Mouse (Mus musculus) midbrain, embryonic 11.5 days (tissue): Measurements from ENCODE around the gene Astn1. TPM values are rescaled to one million over a fixed set of nuclear protein-coding genes. Genes with fewer than 3 reads are reported as not detected.

ENCODE experiments used
- ATAC-seq: fragments of 200-750 bp; cut with Nextera tagmentation; 2 replicates; pipeline ENCODE4 v1.8.0; 2017; ENCODE audit warnings: moderate TSS enrichment, moderate library complexity; ENCODE audit not compliant: low FRiP score
- DNase-seq: peaks from one replicate; pipeline ENCODE4 v3.0.0; 2015; ENCODE audit warnings: low spot score; ENCODE audit errors: missing footprints
- H3K27ac ChIP-seq: fragments of 300-500 bp; sonication (generic); 2 replicates; pipeline ENCODE4 v1.5.1; 2014; ENCODE audit warnings: low read depth, low read length
- H3K27me3 ChIP-seq: fragments of 300-500 bp; sonication (generic); 2 replicates; pipeline ENCODE4 v1.6.1; 2014; ENCODE audit warnings: mild to moderate bottlenecking, low read length, moderate library complexity, mixed read lengths; ENCODE audit not compliant: control insufficient read depth, insufficient read depth
- H3K36me3 ChIP-seq: fragments of 300-500 bp; sonication (generic); 2 replicates; pipeline ENCODE4 v1.6.1; 2014; ENCODE audit warnings: mild to moderate bottlenecking, low read length, moderate library complexity, mixed read lengths; ENCODE audit not compliant: control insufficient read depth, insufficient read depth
- H3K4me1 ChIP-seq: fragments of 300-500 bp; sonication (generic); 2 replicates; pipeline ENCODE4 v1.6.1; 2014; ENCODE audit warnings: low read length; ENCODE audit not compliant: control insufficient read depth, insufficient read depth
- H3K4me2 ChIP-seq: fragments of 300-500 bp; sonication (generic); 2 replicates; pipeline ENCODE4 v1.6.1; 2014; ENCODE audit warnings: mild to moderate bottlenecking, moderate library complexity
- H3K4me3 ChIP-seq: fragments of 300-500 bp; sonication (generic); 2 replicates; pipeline ENCODE4 v1.5.1; 2014; ENCODE audit warnings: low read depth, low read length
- H3K9ac ChIP-seq: fragments of 300-500 bp; sonication (generic); 2 replicates; pipeline ENCODE4 v1.6.1; 2014; ENCODE audit warnings: low read length
- H3K9me3 ChIP-seq: fragments of 300-500 bp; sonication (generic); 2 replicates; pipeline ENCODE4 v1.6.1; 2016; ENCODE audit warnings: low read length; ENCODE audit not compliant: control insufficient read depth
- WGBS: fragments of 180-500 bp; shearing (Covaris S2); extraction: QIAGEN DNeasy Blood & Tissue Kit; methylation state at CpG from one replicate; pipeline ENCODE4 v1.1.7; 2014; 5-methylcytosine and 5-hydroxymethylcytosine counted together
- polyA plus RNA-seq: library from polyadenylated mRNA; unstranded; fragments of >200 nt; fragmentation: Nextera tagmentation; extraction: Ambion mirVana; gene quantifications from 2 replicates; pipeline ENCODE4 v1.2.1, GENCODE M21; 2014

The Astn1 gene
- polyA plus RNA-seq, 1 experiment from 2014 or later: 20.1 TPM

GRCm38 (mm10) chr1:158633441-158633840 lies 271.4 kb downstream of the Astn1 start:
- H3K9me3 ChIP-seq: no peaks in the 10 kb centered on the region
- 87% methylated on average over 2 of the region's 2 CpGs for WGBS
- ATAC-seq: no peak

GRCm38 (mm10) chr1:158641306-158641705 lies 279.2 kb downstream of the Astn1 start:
- H3K4me3 ChIP-seq: no peak overlapping the region
- DNase-seq (no peak), ATAC-seq (no peak)
- H3K4me1 ChIP-seq: no peaks in the 10 kb centered on the region
- H3K27ac ChIP-seq: no peak overlapping the region
- no peaks in the 10 kb centered on the region for H3K27me3 ChIP-seq
- no peak overlapping the region for H3K9ac ChIP-seq
- no peaks in the 10 kb centered on the region for H3K36me3 ChIP-seq
- 83% methylated on average over 2 of the region's 2 CpGs for WGBS
- H3K9me3 ChIP-seq: no peaks in the 10 kb centered on the region
- H3K4me2 ChIP-seq: no peak overlapping the region

More at GRCm38 (mm10) chr1:158633441-158633840, 271.4 kb downstream of the Astn1 start:
- H3K36me3 ChIP-seq: no peaks in the 10 kb centered on the region
- no peak for DNase-seq
- no peaks in the 10 kb centered on the region for H3K4me1 ChIP-seq
- no peak overlapping the region for H3K27ac ChIP-seq
- no peaks in the 10 kb centered on the region for H3K27me3 ChIP-seq
- H3K4me3 ChIP-seq: no peak overlapping the region
- H3K9ac ChIP-seq: no peak overlapping the region
- H3K4me2 ChIP-seq: no peak overlapping the region

- no peaks in the 10 kb centered on the region for H3K36me3 ChIP-seq
- ATAC-seq (no peak), DNase-seq (no peak)
- no peak overlapping the region for H3K9ac ChIP-seq
- no peak overlapping the region for H3K27ac ChIP-seq
- no peak overlapping the region for H3K4me2 ChIP-seq
- H3K4me3 ChIP-seq: no peak overlapping the region
- H3K9me3 ChIP-seq: no peaks in the 10 kb centered on the region
- no peaks in the 10 kb centered on the region for H3K27me3 ChIP-seq
- H3K4me1 ChIP-seq: no peaks in the 10 kb centered on the region
These were observed 280.2 kb downstream of the Astn1 start for GRCm38 (mm10) chr1:158642247-158642646.

DNA sequence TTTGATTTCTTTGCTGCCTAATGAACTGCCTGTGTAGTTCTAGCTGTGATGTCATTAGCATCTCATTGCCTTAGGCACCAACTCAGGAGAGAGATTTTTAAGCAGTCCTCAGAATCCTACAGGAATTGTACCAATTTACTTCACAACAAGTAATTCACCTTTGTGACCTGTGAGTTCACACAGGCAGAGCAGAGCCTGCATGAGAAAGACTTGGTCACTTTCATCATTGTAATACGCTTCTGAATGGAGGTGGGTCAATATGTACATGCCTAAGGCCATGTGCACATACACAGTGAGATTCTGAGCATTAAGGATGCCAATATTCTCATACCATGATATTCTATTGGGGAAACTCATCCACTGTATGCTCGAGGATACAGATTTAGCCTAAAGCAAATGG lies 290.7 kb downstream of the Astn1 start:
- Histone ChIP-seq H3K4me3 (no peak overlapping the region), H3K36me3 (no peaks in the 10 kb centered on the region), H3K9me3 (no peaks in the 10 kb centered on the region), H3K9ac (no peak overlapping the region), H3K27ac (no peak overlapping the region), H3K4me2 (no peak overlapping the region), H3K4me1 (no peaks in the 10 kb centered on the region), H3K27me3 (no peaks in the 10 kb centered on the region)
- WGBS: 90% methylated on average over 2 of the region's 2 CpGs
- DNase-seq (no peak), ATAC-seq (0 out of 2 replicates have a peak, but pooled peaks have one; percentile 18)

- H3K4me2 ChIP-seq: no peak overlapping the region
- WGBS: 23% methylated on average over 4 of the region's 4 CpGs
- peak; percentile 73 for ATAC-seq
- H3K27me3 ChIP-seq: no peaks in the 10 kb centered on the region
- H3K4me3 ChIP-seq: no peak overlapping the region
- no peaks in the 10 kb centered on the region for H3K9me3 ChIP-seq
- peak; percentile 93 for DNase-seq
- H3K36me3 ChIP-seq: no peaks in the 10 kb centered on the region
- H3K4me1 ChIP-seq: no peaks in the 10 kb centered on the region
- no peak overlapping the region for H3K9ac ChIP-seq
- H3K27ac ChIP-seq: no peak overlapping the region; the same call in 1 of the 2 replicates
These were observed 291.9 kb downstream of the Astn1 start for GRCm38 (mm10) chr1:158653808-158654520.

DNA sequence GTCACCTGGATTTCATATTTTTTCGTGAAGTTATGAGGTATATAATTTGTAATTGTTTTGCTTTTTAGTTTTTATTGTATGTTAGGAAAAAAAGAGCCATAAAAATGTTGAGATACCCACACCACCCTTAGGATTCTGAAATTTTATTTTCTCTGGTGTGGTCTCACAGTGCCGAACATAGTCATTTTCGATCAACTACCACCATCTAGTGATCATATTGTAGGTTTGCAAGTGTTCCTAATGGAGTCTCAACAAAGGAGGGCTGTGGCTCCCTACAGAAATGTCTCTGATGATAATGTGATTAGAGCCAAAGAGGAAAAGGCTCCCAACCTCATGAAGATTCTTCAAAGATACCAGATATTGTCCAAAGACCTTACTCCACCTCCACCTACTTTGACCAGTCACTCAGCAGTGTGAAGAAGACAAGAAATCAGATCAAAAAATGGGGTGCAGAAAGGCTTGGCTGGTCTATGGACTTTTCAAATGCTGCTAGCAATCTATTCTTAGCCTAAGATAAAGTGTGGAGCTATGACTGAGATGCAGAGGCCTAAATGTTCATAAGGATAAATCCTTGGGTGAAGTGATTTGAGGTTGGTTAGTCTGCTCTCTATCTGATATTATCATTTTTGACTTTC lies 292.6 kb downstream of the Astn1 start:
- 50% methylated on average over 3 of the region's 3 CpGs for WGBS
- ATAC-seq: peak; percentile 84
- Histone ChIP-seq H3K4me2 (no peak overlapping the region), H3K9ac (no peak overlapping the region), H3K4me1 (no peaks in the 10 kb centered on the region), H3K27me3 (no peaks in the 10 kb centered on the region), H3K27ac (no peak overlapping the region), H3K36me3 (no peaks in the 10 kb centered on the region), H3K9me3 (no peaks in the 10 kb centered on the region), H3K4me3 (no peak overlapping the region)
- DNase-seq: no peak

DNA sequence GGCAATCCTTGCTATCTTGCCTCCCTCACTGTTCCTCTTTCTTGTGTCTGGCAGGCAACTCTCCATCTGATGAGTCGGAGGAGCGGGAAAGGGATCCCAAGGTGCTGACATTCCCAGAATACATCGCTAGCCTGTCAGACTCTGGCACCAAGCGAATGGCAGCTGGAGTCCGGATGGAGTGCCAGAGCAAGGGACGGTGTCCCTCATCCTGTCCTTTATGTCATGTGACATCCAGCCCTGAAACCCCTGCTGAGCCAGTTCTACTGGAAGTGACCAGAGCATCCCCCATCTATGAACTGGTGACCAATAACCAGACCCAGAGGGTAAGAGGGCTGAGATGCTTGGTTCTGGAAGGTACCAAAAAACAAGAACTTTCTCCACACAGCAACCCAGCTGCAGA lies 294.9 kb downstream of the Astn1 start:
- Histone ChIP-seq H3K4me1 (no peaks in the 10 kb centered on the region), H3K4me3 (no peak overlapping the region), H3K27me3 (no peaks in the 10 kb centered on the region), H3K4me2 (no peak overlapping the region), H3K36me3 (no peaks in the 10 kb centered on the region), H3K27ac (no peak overlapping the region), H3K9ac (no peak overlapping the region), H3K9me3 (no peaks in the 10 kb centered on the region)
- ATAC-seq (no peak), DNase-seq (no peak)
- 95% methylated on average over 6 of the region's 6 CpGs for WGBS

DNA sequence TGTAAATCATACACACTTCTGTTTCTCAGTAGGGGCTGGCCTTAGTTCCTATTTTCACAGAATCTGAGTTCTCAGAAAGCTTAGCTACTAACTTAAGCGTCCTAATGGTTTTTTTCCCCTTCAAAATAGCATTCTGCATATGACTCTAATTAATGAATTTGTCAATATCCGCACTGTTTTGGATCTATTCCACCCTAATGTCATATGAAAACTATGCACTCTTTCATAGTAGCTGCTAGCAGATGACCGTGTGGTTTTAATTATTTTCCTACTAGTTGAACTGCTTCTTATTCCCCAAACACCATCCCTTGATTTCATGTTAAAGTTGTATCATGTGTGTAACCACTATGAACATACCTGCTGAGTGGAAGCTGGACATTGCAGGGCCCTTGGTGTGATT lies 303.9 kb downstream of the Astn1 start:
- WGBS: 87% methylated on average over 3 of the region's 3 CpGs
- ATAC-seq: no peak

GRCm38 (mm10) chr1:158669971-158670592 lies 308.0 kb downstream of the Astn1 start:
- peak; percentile 70; the same call in 1 of the 2 replicates for ATAC-seq

More for the DNA sequence above, 303.9 kb downstream of the Astn1 start:
- no peak overlapping the region for H3K4me3 ChIP-seq
- no peak overlapping the region for H3K4me2 ChIP-seq
- no peak overlapping the region for H3K27ac ChIP-seq
- H3K9ac ChIP-seq: no peak overlapping the region
- H3K36me3 ChIP-seq: no peaks in the 10 kb centered on the region
- DNase-seq: no peak
- H3K4me1 ChIP-seq: no peaks in the 10 kb centered on the region
- no peaks in the 10 kb centered on the region for H3K9me3 ChIP-seq
- H3K27me3 ChIP-seq: no peaks in the 10 kb centered on the region

More at GRCm38 (mm10) chr1:158669971-158670592, 308.0 kb downstream of the Astn1 start:
- Histone ChIP-seq H3K9me3 (no peaks in the 10 kb centered on the region), H3K4me2 (no peak overlapping the region), H3K9ac (no peak overlapping the region), H3K27me3 (no peaks in the 10 kb centered on the region), H3K36me3 (no peaks in the 10 kb centered on the region), H3K4me3 (no peak overlapping the region), H3K27ac (no peak overlapping the region), H3K4me1 (no peaks in the 10 kb centered on the region)
- peak; percentile 92 for DNase-seq
- 46% methylated on average over 3 of the region's 3 CpGs for WGBS
